Mouse (Mus musculus): ENCODE measurements around the gene Sstr3.

DNA sequence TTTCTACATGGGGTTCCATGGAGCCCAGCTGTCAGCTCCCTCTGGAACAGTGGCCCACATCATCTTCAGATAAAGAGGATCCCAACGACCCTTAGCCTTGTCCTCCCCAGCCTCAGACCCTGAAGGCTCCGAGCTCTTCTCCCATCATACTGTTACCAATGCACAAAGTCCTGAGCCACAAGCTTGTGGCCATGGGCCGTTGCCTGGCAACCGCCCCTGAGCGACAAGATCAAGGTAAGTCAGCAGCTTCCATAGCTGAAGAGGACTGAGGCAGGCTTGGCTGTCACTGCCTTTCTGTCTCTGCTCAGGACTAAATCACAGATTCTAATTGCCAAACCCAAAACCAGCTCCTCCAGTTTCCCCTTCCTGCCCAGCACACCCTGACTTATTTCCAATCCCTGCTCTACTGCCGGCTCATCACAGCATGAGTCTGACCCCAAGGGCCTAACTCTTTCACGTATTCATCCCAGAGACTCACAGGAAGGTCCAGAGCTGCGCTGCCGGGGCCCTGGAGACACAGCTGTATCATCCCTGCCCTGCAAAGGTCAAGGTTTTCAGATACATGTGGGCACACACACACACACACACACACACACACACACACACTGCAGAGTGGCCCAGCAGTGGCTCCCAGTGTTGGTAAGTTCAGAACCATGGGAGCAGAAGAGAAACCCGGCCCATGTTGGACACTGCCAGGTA lies 8.6 kb downstream of the Sstr3 start:
- TF ChIP-seq POLR2A (IDR thresholded peaks at IDR 0.05; ENCODE audit: low read depth, low read length) (no peak), CTCF (IDR thresholded peaks at IDR 0.05; ENCODE audit: extremely low read depth, insufficient read length, insufficient replicate concordance, low read depth, low read length) (no peak)

All from small intestine, adult 2 months (tissue).